ENCODE assay signal across 28 mouse cellular contexts in the genomic region with DNA sequence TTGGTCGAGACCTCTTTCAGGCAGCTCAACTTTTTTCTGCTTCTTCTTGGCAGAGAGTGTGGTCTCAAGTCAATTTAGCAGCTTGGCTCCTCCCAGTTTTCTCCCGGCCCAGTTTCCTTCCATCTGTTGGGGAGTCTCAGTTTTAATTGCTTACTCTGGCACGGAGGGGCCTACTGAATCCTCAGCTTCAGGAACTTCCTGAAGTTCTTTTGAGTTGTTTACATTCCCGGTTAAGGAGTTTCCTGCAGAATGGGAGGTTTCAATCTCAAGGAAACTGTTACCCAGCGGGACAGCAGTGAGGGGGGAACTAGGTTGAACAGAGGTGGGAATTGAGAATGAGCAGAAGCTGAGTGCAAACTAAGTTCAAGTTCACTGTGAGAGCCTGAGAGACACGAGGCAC. TPM values are rescaled to one million over a fixed set of nuclear protein-coding genes. Genes with fewer than 3 reads are reported as not detected.
DNase-seq lines count a peak whose midpoint lies in the region; ATAC-seq and TF ChIP-seq lines count a peak whose summit lies in the region.
"Had no signal": no experiment of that assay in that cellular context is flagged by ENCODE, and none has a peak within 500 bp of the region (broad histone marks: within the 10 kb centered on the region; RNA-seq: fewer than 3 reads in every experiment).

No protein-coding gene starts in this region.

- TF ChIP-seq POLR2A in testis, adult 2 months (IDR thresholded peaks at IDR 0.05; ENCODE audit: control insufficient read depth, low read depth, low read length), result no peak

- no peak overlapping the region for H3K27ac ChIP-seq in forebrain, embryonic 14.5 days (ENCODE audit: low read depth, low read length)
- no peak overlapping the region for H3K27ac ChIP-seq in forebrain, embryonic 13.5 days
- H3K27ac ChIP-seq in lung, embryonic 15.5 days, result peak overlapping the region; percentile 25
- no peak overlapping the region for H3K27ac ChIP-seq in lung, postnatal 0 days (ENCODE audit: low read length)
- no peak overlapping the region for H3K27ac ChIP-seq in testis, adult 2 months (ENCODE audit: control insufficient read depth, insufficient read depth, low read depth, low read length)
- H3K27ac ChIP-seq: embryonic facial prominence, embryonic 13.5 days; embryonic facial prominence, embryonic 15.5 days; forebrain, embryonic 10.5 days; forebrain, embryonic 12.5 days had no signal

- DNase-seq in forebrain, embryonic 14.5 days (ENCODE audit: low spot score), result peak; percentile 40
- no peak for DNase-seq in lung, postnatal 0 days (ENCODE audit: low spot score)
- DNase-seq in testis, postnatal 14 days (ENCODE audit: low spot score), result no peak
- DNase-seq in neural tube, embryonic 10.5 days (ENCODE audit: extremely low spot score, low spot score), result no peak
- DNase-seq: adrenal gland, adult 2 months; adrenal gland, postnatal 10 days; adrenal gland, postnatal 25 days; B cell, adult 2 months; cerebellum, adult 11-12 months; cerebellum, adult 2 months; cerebellum, adult 9-10 months; cerebellum, postnatal 10 days; cerebellum, postnatal 25 days; embryo, embryonic 11 days had no signal

- no peak overlapping the region for H3K9ac ChIP-seq in forebrain, embryonic 14.5 days (ENCODE audit: low read length)
- no peak overlapping the region for H3K9ac ChIP-seq in forebrain, embryonic 13.5 days
- H3K9ac ChIP-seq in lung, embryonic 15.5 days, result no peak overlapping the region
- no peak overlapping the region for H3K9ac ChIP-seq in lung, postnatal 0 days (replicated peaks; ENCODE audit: low read depth)
- H3K9ac ChIP-seq: embryonic facial prominence, embryonic 13.5 days; embryonic facial prominence, embryonic 15.5 days; forebrain, embryonic 12.5 days had no signal

- H3K4me1 ChIP-seq in forebrain, embryonic 14.5 days (ENCODE audit: control insufficient read depth, insufficient read depth, low read length), result no peaks in the 10 kb centered on the region
- no peaks in the 10 kb centered on the region for H3K4me1 ChIP-seq in forebrain, embryonic 13.5 days
- H3K4me1 ChIP-seq in lung, embryonic 15.5 days, result 0 out of 2 replicates have a peak, but pooled peaks cover 8% of the 10 kb centered on the region
- H3K4me1 ChIP-seq in lung, postnatal 0 days (ENCODE audit: insufficient read depth, low read depth, low read length), result no peaks in the 10 kb centered on the region
- H3K4me1 ChIP-seq in testis, adult 2 months (ENCODE audit: control insufficient read depth, insufficient read depth, low read length), result no peaks in the 10 kb centered on the region; the same call in 1 of the 2 replicates
- H3K4me1 ChIP-seq: embryonic facial prominence, embryonic 13.5 days had no signal

- no peak overlapping the region for H3K4me2 ChIP-seq in forebrain, embryonic 14.5 days (ENCODE audit: low read length)
- H3K4me2 ChIP-seq in forebrain, embryonic 13.5 days, result no peak overlapping the region
- no peak overlapping the region for H3K4me2 ChIP-seq in lung, embryonic 15.5 days
- no peak overlapping the region for H3K4me2 ChIP-seq in lung, postnatal 0 days (replicated peaks; ENCODE audit: low read depth, low read length)
- H3K4me2 ChIP-seq: embryonic facial prominence, embryonic 13.5 days; embryonic facial prominence, embryonic 15.5 days; forebrain, embryonic 12.5 days had no signal

- no peaks in the 10 kb centered on the region for H3K27me3 ChIP-seq in forebrain, embryonic 14.5 days (replicated peaks; ENCODE audit: control insufficient read depth, insufficient read depth, low read length)
- no peaks in the 10 kb centered on the region for H3K27me3 ChIP-seq in forebrain, embryonic 13.5 days
- H3K27me3 ChIP-seq in lung, embryonic 15.5 days, result no peaks in the 10 kb centered on the region
- no peaks in the 10 kb centered on the region for H3K27me3 ChIP-seq in lung, postnatal 0 days (replicated peaks; ENCODE audit: insufficient read depth, low read length)
- H3K27me3 ChIP-seq in testis, adult 2 months (ENCODE audit: control insufficient read depth, insufficient read depth, low read length), result no peaks in the 10 kb centered on the region
- H3K27me3 ChIP-seq: CH12.LX; embryonic facial prominence, embryonic 13.5 days; embryonic facial prominence, embryonic 15.5 days; forebrain, embryonic 12.5 days; Patski had no signal

- TF ChIP-seq EP300 in lung, postnatal 0 days (IDR thresholded peaks at IDR 0.05), result no peak

- H3K9me3 ChIP-seq in forebrain, embryonic 14.5 days (replicated peaks; ENCODE audit: control insufficient read depth, low read length), result no peaks in the 10 kb centered on the region
- no peaks in the 10 kb centered on the region for H3K9me3 ChIP-seq in forebrain, embryonic 13.5 days (replicated peaks)
- no peaks in the 10 kb centered on the region for H3K9me3 ChIP-seq in lung, embryonic 15.5 days
- H3K9me3 ChIP-seq in lung, postnatal 0 days (ENCODE audit: low read length), result no peaks in the 10 kb centered on the region
- H3K9me3 ChIP-seq: embryonic facial prominence, embryonic 13.5 days; embryonic facial prominence, embryonic 15.5 days; forebrain, embryonic 10.5 days; forebrain, embryonic 12.5 days had no signal

- ATAC-seq in forebrain, embryonic 14.5 days, result no peak
- no peak for ATAC-seq in forebrain, embryonic 13.5 days
- no peak for ATAC-seq in lung, embryonic 15.5 days (ENCODE audit: borderline replicate concordance, extremely low read depth, low FRiP score, low TSS enrichment)
- no peak for ATAC-seq in lung, postnatal 0 days
- ATAC-seq: CD4-positive, CD25-positive, alpha-beta regulatory T cell, adult 4 months; forebrain, embryonic 16.5 days; Patski had no signal

- no peaks in the 10 kb centered on the region for H3K36me3 ChIP-seq in forebrain, embryonic 14.5 days (ENCODE audit: control insufficient read depth, insufficient read depth, low read length)
- no peaks in the 10 kb centered on the region for H3K36me3 ChIP-seq in forebrain, embryonic 13.5 days (ENCODE audit: poor library complexity, severe bottlenecking)
- no peaks in the 10 kb centered on the region for H3K36me3 ChIP-seq in lung, embryonic 15.5 days
- H3K36me3 ChIP-seq in lung, postnatal 0 days (ENCODE audit: insufficient read depth, low read length), result no peaks in the 10 kb centered on the region
- no peaks in the 10 kb centered on the region for H3K36me3 ChIP-seq in testis, adult 2 months (ENCODE audit: control insufficient read depth, insufficient read depth, low read length)
- H3K36me3 ChIP-seq: embryonic facial prominence, embryonic 13.5 days; embryonic facial prominence, embryonic 15.5 days; forebrain, embryonic 10.5 days; forebrain, embryonic 12.5 days; G1E had no signal

- H3K4me3 ChIP-seq in forebrain, embryonic 14.5 days (ENCODE audit: low read depth, low read length), result no peak overlapping the region
- H3K4me3 ChIP-seq in forebrain, embryonic 13.5 days, result no peak overlapping the region
- no peak overlapping the region for H3K4me3 ChIP-seq in lung, embryonic 15.5 days
- no peak overlapping the region for H3K4me3 ChIP-seq in lung, postnatal 0 days (ENCODE audit: low read depth, low read length)
- peak overlapping the region; percentile 10; the same call in 1 of the 2 replicates for H3K4me3 ChIP-seq in testis, adult 2 months (ENCODE audit: control insufficient read depth, low read depth, low read length)
- H3K4me3 ChIP-seq: embryonic facial prominence, embryonic 13.5 days; embryonic facial prominence, embryonic 15.5 days; erythroblast, embryonic 14.5 days; forebrain, embryonic 10.5 days; forebrain, embryonic 12.5 days had no signal

- WGBS in forebrain, embryonic 14.5 days, result 70% methylated on average over 6 of the region's 6 CpGs
- 72% methylated on average over 6 of the region's 6 CpGs for WGBS in forebrain, embryonic 13.5 days
- 39% methylated on average over 6 of the region's 6 CpGs for WGBS in lung, embryonic 15.5 days
- 34% methylated on average over 6 of the region's 6 CpGs for WGBS in lung, postnatal 0 days

- TF ChIP-seq CTCF in lung, postnatal 0 days (IDR thresholded peaks at IDR 0.05), result no peak
- TF ChIP-seq CTCF in testis, adult 2 months (IDR thresholded peaks at IDR 0.05; ENCODE audit: control insufficient read depth, insufficient read depth, insufficient replicate concordance, low read depth, low read length), result no peak

RNA-seq across cellular contexts. Expression of a gene that starts 59.2 kb away (rescaled TPM):
- polyA plus RNA-seq in forebrain, embryonic 14.5 days (2014; fragmentation: Nextera tagmentation; extraction: Ambion mirVana), result not detected in 2 replicates
- polyA plus RNA-seq in forebrain, embryonic 13.5 days (2015; fragmentation: Nextera tagmentation; extraction: Ambion mirVana), result not detected in 2 replicates
- not detected in 2 replicates for polyA plus RNA-seq in lung, embryonic 15.5 days (2015; fragmentation: Nextera tagmentation; extraction: Ambion mirVana)
- not detected in 2 replicates for polyA plus RNA-seq in lung, postnatal 0 days (2015; fragmentation: Nextera tagmentation; extraction: Ambion mirVana)
- 206 and 220 TPM in 2 replicates for polyA plus RNA-seq in testis, adult 2 months (2012; rRNA removed)
- polyA plus RNA-seq: adrenal gland, adult 2 months; CD4-positive, CD25-positive, alpha-beta regulatory T cell, adult 4 months; cerebellum, adult 2 months; embryonic facial prominence, embryonic 11.5 days; embryonic facial prominence, embryonic 13.5 days; embryonic facial prominence, embryonic 15.5 days; erythroblast, embryonic 14.5 days; forebrain, embryonic 10.5 days; forebrain, embryonic 12.5 days; forebrain, embryonic 16.5 days; G1E; Patski had no signal

Comparison
In these comparisons a context has a peak if more than half of its experiments do, and no peak if none do; other contexts are left out.
1. RNA of a gene that starts 59.2 kb away (polyA plus RNA-seq): 206 to 220 TPM in testis, adult 2 months; not detected in forebrain, embryonic 14.5 days, not detected in forebrain, embryonic 13.5 days, not detected in lung, embryonic 15.5 days and not detected in lung, postnatal 0 days; every median in the first group is over 100 times any median in the second.